Mouse (Mus musculus): ENCODE results near the gene Jup.

DNA sequence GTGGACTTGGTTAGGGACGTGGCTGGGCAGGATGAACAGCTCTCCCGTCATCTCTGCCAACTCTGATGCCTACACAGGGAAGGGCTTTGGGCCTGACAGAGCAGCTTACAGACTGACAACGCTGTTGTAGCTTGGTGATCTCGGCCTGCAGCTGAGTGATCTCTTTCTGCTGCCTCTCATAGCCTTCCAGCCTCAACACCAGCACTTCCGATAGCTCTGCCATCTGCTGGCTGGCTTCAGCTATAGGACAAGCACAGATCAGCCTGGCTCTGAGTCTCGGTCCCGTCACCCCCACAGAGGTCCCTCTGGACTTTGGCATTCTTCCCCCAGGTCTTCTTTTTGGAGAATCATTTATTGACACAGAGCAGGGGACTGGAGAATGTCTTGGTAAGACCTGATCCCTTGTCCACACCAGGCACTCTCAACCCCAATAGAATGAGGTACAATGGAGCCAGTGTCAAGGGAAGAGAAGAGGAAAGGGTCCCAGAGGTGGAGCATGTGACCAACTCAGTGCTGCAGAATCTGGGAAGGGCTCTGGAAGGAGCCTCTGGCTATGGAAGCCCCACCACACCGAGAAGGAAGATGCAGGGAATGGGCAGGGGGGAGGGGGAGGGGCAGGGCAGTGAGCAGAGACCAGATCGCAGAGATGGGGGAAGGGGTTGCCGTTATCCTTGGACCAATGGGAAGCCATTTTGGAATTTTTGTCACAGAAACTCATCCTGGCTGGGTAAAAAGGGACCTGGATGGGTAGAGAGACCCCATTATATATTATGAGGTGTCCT is 45.3 kb downstream of the Jup start:
- TF ChIP-seq CTCF (IDR thresholded peaks at IDR 0.05; ENCODE audit: extremely low read depth, insufficient read depth, low read length) = peak; percentile 64
- TF ChIP-seq POLR2A (IDR thresholded peaks at IDR 0.05; ENCODE audit: extremely low read depth, insufficient read depth, low read length) = no peak; the same call in 1 of the 2 replicates
